Mouse (Mus musculus) central nervous system, embryonic 18 days (tissue): ENCODE results near the gene Vmn2r113. TPM values are rescaled to one million over a fixed set of nuclear protein-coding genes. Genes with fewer than 3 reads are reported as not detected.

Experiments used
- polyA plus RNA-seq: library from polyadenylated mRNA; depleted of rRNA; stranded (reverse); fragments of >200 nt; gene quantifications from 2 replicates; pipeline ENCODE4 v1.2.3, GENCODE M21; 2012; rRNA removed

Vmn2r113 gene
- not detected in 2 replicates for polyA plus RNA-seq

GRCm38 (mm10) chr17:22942684-22943083 lies at the start of gene Vmn2r113:
Gene Vmn2r113 (plus strand): TSS chr17:22942984.

Other genes with a start within 250 kb of the Vmn2r113 start
- gene Zfp945, start 75.8 kb upstream of the Vmn2r113 start, polyA plus RNA-seq: 11.0 and 11.6 TPM in 2 replicates
- gene Vmn2r-ps130, start 118.2 kb downstream of the Vmn2r113 start, polyA plus RNA-seq: not detected in 2 replicates